Mouse (Mus musculus) inflammation-experienced regulatory T-cells, adult 6 months (primary cell): ENCODE results near the gene Man1c1. TPM values are rescaled to one million over a fixed set of nuclear protein-coding genes. Genes with fewer than 3 reads are reported as not detected.
A peak's percentile ranks its signal among the peaks of the same experiment; 100 is the strongest.

Experiments used
- ATAC-seq: one replicate; pipeline ENCODE4 v1.8.0; 2017
- polyA plus RNA-seq, 3 experiments: library from polyadenylated mRNA; unstranded; fragments of 100-300 nt; shearing (Covaris generic); gene quantifications; one replicate each; pipeline ENCODE4 v1.2.1; 2017

Man1c1 gene
- polyA plus RNA-seq, 3 experiments from 2014 or later, result 0.90 to 1.9 (median 1.1) TPM

GRCm38 (mm10) chr4:134602610-134603009, 101.5 kb downstream of the Man1c1 start:
- ATAC-seq, result no peak

- no peak for ATAC-seq
These were observed 102.1 kb downstream of the Man1c1 start for GRCm38 (mm10) chr4:134601981-134602380.

GRCm38 (mm10) chr4:134601404-134601803, 102.7 kb downstream of the Man1c1 start:
- peak; percentile 38 for ATAC-seq

- no peak for ATAC-seq
These were observed 103.3 kb downstream of the Man1c1 start for GRCm38 (mm10) chr4:134600777-134601176.

- ATAC-seq, result no peak
These were observed 104.0 kb downstream of the Man1c1 start for GRCm38 (mm10) chr4:134600060-134600459.

GRCm38 (mm10) chr4:134596816-134597692, 107.0 kb downstream of the Man1c1 start:
- no peak for ATAC-seq

GRCm38 (mm10) chr4:134594731-134595439, 109.2 kb downstream of the Man1c1 start:
- no peak for ATAC-seq

- ATAC-seq, result no peak
These were observed 111.6 kb downstream of the Man1c1 start for GRCm38 (mm10) chr4:134592442-134592841.

GRCm38 (mm10) chr4:134591506-134592061, 112.5 kb downstream of the Man1c1 start:
- no peak for ATAC-seq

- ATAC-seq, result no peak
These were observed 113.7 kb downstream of the Man1c1 start for GRCm38 (mm10) chr4:134590227-134590926.

- no peak for ATAC-seq
These were observed 114.3 kb downstream of the Man1c1 start for GRCm38 (mm10) chr4:134589786-134590185.

- ATAC-seq, result no peak
These were observed 115.1 kb downstream of the Man1c1 start for GRCm38 (mm10) chr4:134588951-134589350.

- no peak for ATAC-seq
These were observed 115.8 kb downstream of the Man1c1 start for GRCm38 (mm10) chr4:134588287-134588686.

GRCm38 (mm10) chr4:134587636-134588197, 116.4 kb downstream of the Man1c1 start:
- no peak for ATAC-seq

- no peak for ATAC-seq
These were observed 117.5 kb downstream of the Man1c1 start for GRCm38 (mm10) chr4:134586631-134587030.

- ATAC-seq, result no peak
These were observed 118.0 kb downstream of the Man1c1 start for GRCm38 (mm10) chr4:134586126-134586525.

- ATAC-seq, result no peak
These were observed 120.6 kb downstream of the Man1c1 start for GRCm38 (mm10) chr4:134583513-134583912.

- ATAC-seq, result no peak
These were observed 122.7 kb downstream of the Man1c1 start for GRCm38 (mm10) chr4:134581365-134581764.

GRCm38 (mm10) chr4:134580351-134581148, 123.5 kb downstream of the Man1c1 start:
- no peak for ATAC-seq

GRCm38 (mm10) chr4:134579620-134580019, 124.5 kb downstream of the Man1c1 start:
- no peak for ATAC-seq

GRCm38 (mm10) chr4:134579212-134579611, 124.9 kb downstream of the Man1c1 start:
- ATAC-seq, result no peak

GRCm38 (mm10) chr4:134578407-134578806, 125.7 kb downstream of the Man1c1 start:
- no peak for ATAC-seq
